Mouse (Mus musculus) heart, postnatal 0 days (tissue): ENCODE measurements around the gene Atp6v1fnb.

ENCODE experiments used
- CTCF ChIP-seq: IDR thresholded peaks from 2 replicates; pipeline ENCODE4 v1.5.1; 2016; ENCODE audit warnings: antibody characterized with exemption, control low read depth, low read depth
- EP300 ChIP-seq: IDR thresholded peaks from 2 replicates; pipeline ENCODE4 v1.6.1; 2016; ENCODE audit warnings: antibody characterized with exemption, low read depth

- TF ChIP-seq CTCF, result no peak
- no peak for TF ChIP-seq EP300
Measured at GRCm38 (mm10) chr6:29433804-29434795, 37.1 kb upstream of the Atp6v1fnb start.
